Mouse (Mus musculus) forebrain, postnatal 0 days (tissue): ENCODE data around the gene Src. TPM values are rescaled to one million over a fixed set of nuclear protein-coding genes. Genes with fewer than 3 reads are reported as not detected.
A peak's percentile ranks its signal among the peaks of the same experiment; 100 is the strongest.

Experiments
- ATAC-seq: fragments of 200-750 bp; cut with Nextera tagmentation; 2 replicates; pipeline ENCODE4 v1.8.0; 2017; ENCODE audit warnings: mild to moderate bottlenecking, moderate library complexity
- DNase-seq: peaks from one replicate; pipeline ENCODE4 v3.0.0-alpha.2; 2015
- H3K27ac ChIP-seq: fragments of 300-500 bp; sonication (generic); 2 replicates; pipeline ENCODE4 v1.5.1; 2014; ENCODE audit warnings: low read depth, mild to moderate bottlenecking, antibody characterized with exemption, low read length, moderate library complexity, mixed read lengths
- H3K27me3 ChIP-seq: fragments of 300-500 bp; sonication (generic); 2 replicates; pipeline ENCODE4 v1.6.1; 2014; ENCODE audit warnings: mild to moderate bottlenecking, low read length, mixed read lengths; ENCODE audit not compliant: insufficient read depth
- H3K36me3 ChIP-seq: fragments of 300-500 bp; sonication (generic); 2 replicates; pipeline ENCODE4 v1.6.1; 2014; ENCODE audit warnings: mild to moderate bottlenecking, moderate library complexity; ENCODE audit not compliant: insufficient read depth
- H3K4me1 ChIP-seq: fragments of 300-500 bp; sonication (generic); 2 replicates; pipeline ENCODE4 v1.6.1; 2014; ENCODE audit warnings: antibody characterized with exemption; ENCODE audit not compliant: insufficient read depth
- H3K4me2 ChIP-seq: fragments of 300-500 bp; sonication (generic); 2 replicates; pipeline ENCODE4 v1.6.1; 2014; ENCODE audit warnings: low read depth, mild to moderate bottlenecking, moderate library complexity
- H3K4me3 ChIP-seq: fragments of 300-500 bp; sonication (generic); 2 replicates; pipeline ENCODE4 v1.5.1; 2014; ENCODE audit warnings: low read depth, low read length, mixed read lengths
- H3K9ac ChIP-seq: fragments of 300-500 bp; sonication (generic); 2 replicates; pipeline ENCODE4 v1.6.1; 2014; ENCODE audit warnings: mild to moderate bottlenecking
- H3K9me3 ChIP-seq: fragments of 300-500 bp; sonication (generic); 2 replicates; pipeline ENCODE4 v1.6.1; 2016; ENCODE audit warnings: low read length
- CTCF ChIP-seq: sonication (generic); IDR thresholded peaks from 2 replicates; pipeline ENCODE4 v1.5.1; 2016; ENCODE audit warnings: antibody characterized with exemption, control low read depth, low read depth
- WGBS: fragments of 180-500 bp; shearing (Covaris S2); extraction: QIAGEN DNeasy Blood & Tissue Kit; methylation state at CpG from one replicate; pipeline ENCODE4 v1.1.7; 2014; 5-methylcytosine and 5-hydroxymethylcytosine counted together
- polyA plus RNA-seq: library from polyadenylated mRNA; unstranded; fragments of >200 nt; fragmentation: Nextera tagmentation; extraction: Ambion mirVana; gene quantifications from 2 replicates; pipeline ENCODE4 v1.2.1, GENCODE M21; 2015
- total RNA-seq: library from RNA; depleted of rRNA; stranded (reverse); fragments of >200 nt; gene quantifications from 2 replicates; pipeline ENCODE4 v1.2.3, GENCODE M21; 2014

Src gene
- total and polyA plus RNA-seq, 2 experiments from 2014 or later = 29.1 to 124 TPM

DNA sequence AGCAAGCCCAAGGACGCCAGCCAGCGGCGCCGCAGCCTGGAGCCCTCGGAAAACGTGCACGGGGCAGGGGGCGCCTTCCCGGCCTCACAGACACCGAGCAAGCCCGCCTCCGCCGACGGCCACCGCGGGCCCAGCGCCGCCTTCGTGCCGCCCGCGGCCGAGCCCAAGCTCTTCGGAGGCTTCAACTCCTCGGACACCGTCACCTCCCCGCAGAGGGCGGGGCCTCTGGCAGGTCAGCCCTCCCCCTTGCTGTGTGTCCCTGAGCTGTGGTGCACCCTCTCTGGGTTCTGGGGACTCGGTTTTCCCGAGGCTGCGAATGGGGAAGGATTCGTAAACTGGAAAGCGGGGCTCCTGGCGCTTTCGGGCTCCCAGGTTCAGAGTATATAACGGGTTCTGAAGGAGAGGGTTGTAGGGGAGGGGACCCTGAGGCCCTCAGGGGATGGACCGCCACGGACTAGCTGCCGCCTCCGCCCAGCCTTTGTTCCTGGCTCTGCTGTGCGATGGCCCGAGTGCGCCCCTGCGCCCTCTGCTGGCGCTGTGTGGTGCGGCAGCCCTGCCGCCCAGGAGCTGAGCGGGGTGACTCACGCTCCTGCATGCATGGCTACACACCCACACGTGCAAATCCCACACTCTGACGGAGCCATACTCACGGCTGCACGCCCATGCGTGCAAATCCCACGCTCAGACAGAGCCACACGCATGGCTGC, 39.0 kb downstream of the Src start:
- WGBS = 2% methylated on average over 55 of the region's 56 CpGs
- Histone ChIP-seq H3K9ac (peak overlapping the region; percentile 57), H3K4me1 (peaks cover 6% of the 10 kb centered on the region; the same call in 1 of the 2 replicates), H3K9me3 (no peaks in the 10 kb centered on the region), H3K27ac (peak overlapping the region; percentile 81), H3K4me2 (peak overlapping the region; percentile 47), H3K36me3 (peaks cover 38% of the 10 kb centered on the region), H3K4me3 (peak overlapping the region; percentile 24), H3K27me3 (no peaks in the 10 kb centered on the region)
- peak; percentile 100 for TF ChIP-seq CTCF
- ATAC-seq (peak; percentile 93), DNase-seq (peak; percentile 96)

GRCm38 (mm10) chr2:157458472-157458871, 40.2 kb downstream of the Src start:
- H3K9ac ChIP-seq = peak overlapping the region; percentile 22; the same call in 1 of the 2 replicates
- H3K27ac ChIP-seq = peak overlapping the region; percentile 81; the same call in 1 of the 2 replicates

DNA sequence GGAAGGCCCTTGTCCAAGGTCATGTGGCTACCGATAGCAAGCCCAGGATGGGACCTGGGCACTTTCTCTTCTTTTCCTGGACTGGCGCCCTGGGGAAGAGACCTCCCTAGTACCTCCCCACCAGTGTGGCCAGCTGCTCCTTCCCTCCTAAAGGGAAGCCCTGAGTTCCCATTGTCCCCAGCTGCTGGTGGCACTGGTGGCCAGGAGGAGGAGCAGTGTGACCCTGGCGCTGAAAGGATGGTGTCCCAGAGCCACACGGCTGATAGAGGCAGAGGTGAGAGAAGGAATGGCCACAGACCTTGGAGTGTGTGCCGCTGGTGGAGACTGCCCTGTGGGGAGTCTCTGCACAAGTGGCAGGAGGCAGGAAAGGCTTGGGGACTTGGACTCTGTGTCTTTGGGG, 41.5 kb downstream of the Src start:
- Histone ChIP-seq H3K9me3 (no peaks in the 10 kb centered on the region), H3K36me3 (peaks cover 56% of the 10 kb centered on the region), H3K27me3 (no peaks in the 10 kb centered on the region), H3K4me3 (no peak overlapping the region), H3K9ac (no peak overlapping the region), H3K4me2 (no peak overlapping the region), H3K27ac (peak overlapping the region; percentile 9; the same call in 1 of the 2 replicates), H3K4me1 (peaks cover 20% of the 10 kb centered on the region)
- 21% methylated on average over 5 of the region's 5 CpGs for WGBS
- peak; percentile 54 for TF ChIP-seq CTCF
- ATAC-seq = no peak
- DNase-seq = no peak

More at GRCm38 (mm10) chr2:157458472-157458871, 40.2 kb downstream of the Src start:
- Histone ChIP-seq H3K4me3 (no peak overlapping the region), H3K4me1 (peaks cover 14% of the 10 kb centered on the region; the same call in 1 of the 2 replicates), H3K9me3 (no peaks in the 10 kb centered on the region), H3K27me3 (no peaks in the 10 kb centered on the region), H3K4me2 (no peak overlapping the region), H3K36me3 (peaks cover 49% of the 10 kb centered on the region)
- WGBS = 20% methylated on average over 14 of the region's 14 CpGs
- peak; percentile 96 for TF ChIP-seq CTCF
- DNase-seq (peak; percentile 90), ATAC-seq (peak; percentile 60)

DNA sequence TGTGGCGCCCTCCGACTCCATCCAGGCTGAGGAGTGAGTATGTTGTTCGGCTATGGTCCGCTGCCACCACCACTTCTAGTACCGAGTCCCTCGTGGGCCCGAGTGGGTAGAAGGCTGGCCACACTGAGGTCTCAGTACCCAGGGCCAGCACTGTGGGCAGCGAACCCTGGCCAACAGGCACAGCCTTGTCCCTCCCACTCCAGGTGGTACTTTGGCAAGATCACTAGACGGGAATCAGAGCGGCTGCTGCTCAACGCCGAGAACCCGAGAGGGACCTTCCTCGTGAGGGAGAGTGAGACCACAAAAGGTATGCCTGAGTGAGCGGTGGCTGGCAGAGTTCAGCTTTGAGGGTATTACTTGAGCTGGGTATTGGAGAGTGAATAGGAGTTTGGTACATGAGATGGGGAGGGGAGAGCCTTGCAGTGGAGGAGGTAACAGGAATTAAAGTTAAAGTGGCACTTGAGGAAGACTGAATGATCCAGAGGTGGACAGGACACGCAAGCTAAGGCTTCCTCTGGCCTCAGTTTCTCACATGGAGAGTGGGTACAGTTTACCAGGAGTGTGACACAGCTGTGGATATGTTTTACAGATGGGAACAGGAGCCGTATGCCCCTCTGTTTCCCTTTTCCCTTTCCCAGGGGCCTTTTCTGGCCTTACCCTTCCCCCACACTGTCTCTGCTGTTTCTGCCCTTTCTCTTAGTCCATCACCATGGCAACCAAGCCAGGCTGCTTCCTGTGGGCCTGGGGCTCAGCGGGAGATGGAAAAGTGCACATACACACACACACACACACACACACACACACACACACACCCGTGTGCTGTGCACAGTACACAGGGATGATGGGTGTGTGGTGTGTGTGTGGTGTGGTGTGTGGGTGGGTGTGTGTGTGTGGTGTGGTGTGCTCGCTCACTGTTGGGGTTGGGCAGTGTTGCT, 44.8 kb downstream of the Src start:
- Histone ChIP-seq H3K27ac (peak overlapping the region; percentile 91), H3K4me2 (no peak overlapping the region), H3K9me3 (no peaks in the 10 kb centered on the region), H3K27me3 (no peaks in the 10 kb centered on the region), H3K4me1 (peaks cover 15% of the 10 kb centered on the region), H3K36me3 (peaks cover 70% of the 10 kb centered on the region), H3K9ac (peak overlapping the region; percentile 22; the same call in 1 of the 2 replicates), H3K4me3 (no peak overlapping the region)
- DNase-seq (peak; percentile 77), ATAC-seq (no peak)
- WGBS = 27% methylated on average over 20 of the region's 20 CpGs
- TF ChIP-seq CTCF = no peak

GRCm38 (mm10) chr2:157463887-157464745, 45.9 kb downstream of the Src start:
- Histone ChIP-seq H3K4me1 (peaks cover 15% of the 10 kb centered on the region), H3K27me3 (no peaks in the 10 kb centered on the region), H3K27ac (peak overlapping the region; percentile 91), H3K36me3 (peaks cover 76% of the 10 kb centered on the region), H3K9ac (peak overlapping the region; percentile 48), H3K9me3 (no peaks in the 10 kb centered on the region), H3K4me3 (no peak overlapping the region), H3K4me2 (0 out of 2 replicates have a peak overlapping the region, but pooled peaks have one; percentile 16)
- ATAC-seq (peak; percentile 52), DNase-seq (no peak)
- WGBS = 17% methylated on average over 16 of the region's 16 CpGs
- peak; percentile 27; the same call in 1 of the 2 replicates for TF ChIP-seq CTCF

DNA sequence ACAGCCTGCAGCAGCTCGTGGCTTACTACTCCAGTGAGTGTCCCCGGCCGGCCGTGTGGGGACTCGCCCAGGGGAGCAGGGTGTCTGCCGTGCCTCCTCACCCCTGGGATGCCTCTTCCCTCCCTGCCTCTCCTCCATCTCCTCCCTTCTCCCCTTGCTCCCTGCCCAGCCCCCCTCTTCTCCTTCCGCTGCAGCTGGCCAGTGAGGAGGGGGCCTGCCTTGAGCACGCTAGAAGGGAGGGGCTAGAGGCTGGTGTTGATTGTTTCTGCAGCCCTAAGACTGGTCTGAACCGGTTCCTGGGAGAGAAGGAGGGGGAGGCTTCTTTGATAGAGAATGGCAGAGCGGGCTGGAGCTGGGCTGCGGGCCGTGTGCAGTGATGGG, 46.5 kb downstream of the Src start:
- Histone ChIP-seq H3K27ac (peak overlapping the region; percentile 91), H3K9ac (peak overlapping the region; percentile 48), H3K4me1 (peaks cover 15% of the 10 kb centered on the region), H3K36me3 (peaks cover 76% of the 10 kb centered on the region), H3K4me2 (0 out of 2 replicates have a peak overlapping the region, but pooled peaks have one; percentile 16), H3K4me3 (no peak overlapping the region), H3K27me3 (no peaks in the 10 kb centered on the region), H3K9me3 (no peaks in the 10 kb centered on the region)
- no peak for TF ChIP-seq CTCF
- ATAC-seq = peak; percentile 98
- peak; percentile 88 for DNase-seq
- WGBS = 2% methylated on average over 12 of the region's 12 CpGs
